Mouse (Mus musculus) bone marrow, adult 2 months (tissue): ENCODE results near the gene Meig1.

Source experiments
- CTCF ChIP-seq: fragments of 200-500 bp; IDR thresholded peaks from 2 replicates; pipeline ENCODE4 v1.5.1; 2011; ENCODE audit warnings: low read length, control low read depth; ENCODE audit not compliant: control insufficient read depth, insufficient read depth
- POLR2A ChIP-seq: fragments of 200-500 bp; IDR thresholded peaks from 2 replicates; pipeline ENCODE4 v1.6.1; 2011; ENCODE audit warnings: low read depth, mild to moderate bottlenecking, control low read depth, low read length, borderline replicate concordance; ENCODE audit not compliant: control insufficient read depth

DNA sequence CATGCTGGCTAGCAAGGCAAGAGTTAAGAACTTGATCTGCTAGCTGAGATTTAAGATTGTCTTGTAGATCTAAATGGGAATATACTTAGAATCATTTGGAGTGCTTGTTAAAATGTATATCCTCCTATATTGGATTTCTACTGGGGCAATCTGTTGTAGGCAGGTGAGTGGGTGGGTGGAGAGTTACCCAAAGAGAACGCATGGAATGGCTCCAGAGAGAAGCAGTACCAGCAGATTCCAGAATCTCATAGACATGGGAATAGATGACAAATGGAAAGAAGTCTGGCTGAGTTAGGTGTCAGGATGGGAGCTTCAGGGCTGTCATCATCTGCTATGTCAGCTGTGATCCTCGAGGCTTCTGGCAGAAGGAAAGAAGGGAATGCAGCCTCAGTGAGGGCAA, 27.0 kb upstream of the Meig1 start:
- TF ChIP-seq CTCF (no peak), POLR2A (no peak)
